25 mouse cellular contexts compared by ENCODE assay signal in the genomic region with DNA sequence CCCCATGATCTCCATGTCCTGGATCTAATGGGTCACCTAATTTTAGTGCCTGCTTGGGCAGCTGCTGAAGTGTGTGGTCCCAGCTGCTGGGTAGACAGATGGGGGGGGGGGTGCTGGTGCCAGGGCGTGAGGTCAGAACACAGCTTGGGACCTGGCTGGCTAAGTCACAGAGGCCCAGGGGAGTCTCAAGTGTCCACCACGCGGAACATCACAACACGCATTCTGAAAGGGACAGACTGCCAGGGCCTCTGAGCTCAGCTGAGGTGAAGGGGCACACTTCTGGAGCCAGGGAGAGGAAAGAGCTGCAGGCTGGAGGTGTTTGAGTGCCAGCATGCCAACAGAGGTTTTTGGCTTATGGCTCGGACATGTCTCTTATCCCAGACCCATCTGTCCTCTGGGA. TPM values are rescaled to one million over a fixed set of nuclear protein-coding genes. Genes with fewer than 3 reads are reported as not detected.
DNase-seq lines count a peak whose midpoint lies in the region.
"Had no signal": no experiment of that assay in that cellular context is flagged by ENCODE, and none has a peak within 500 bp of the region (broad histone marks: within the 10 kb centered on the region; RNA-seq: fewer than 3 reads in every experiment).

No protein-coding gene starts in this region.

- 74% methylated on average over 5 of the region's 5 CpGs for WGBS in heart, embryonic 10.5 days

- peaks cover 78% of the 10 kb centered on the region for H3K27me3 ChIP-seq in heart, embryonic 10.5 days (ENCODE audit: insufficient read depth, poor library complexity, severe bottlenecking)
- H3K27me3 ChIP-seq: CH12.LX, Patski had no signal

- peak; percentile 19 for DNase-seq in heart, postnatal 4 days
- DNase-seq in heart, embryonic 10.5 days (ENCODE audit: low spot score), result no peak
- DNase-seq in gastrocnemius, adult 18-20 months (ENCODE audit: low spot score), result peak; percentile 82
- DNase-seq in gastrocnemius, postnatal 10 days, result peak; percentile 46
- DNase-seq in cerebellum, adult 8-10 months, result no peak
- DNase-seq in embryo, embryonic 10 days (ENCODE audit: low spot score), result no peak
- DNase-seq: adrenal gland, adult 2 months; adrenal gland, postnatal 25 days; cerebellum, adult 18-20 months; cerebellum, postnatal 14 days; heart, postnatal 36 days; kidney, adult 11 months had no signal

- peaks cover 29% of the 10 kb centered on the region for H3K4me1 ChIP-seq in heart, embryonic 10.5 days

- H3K4me3 ChIP-seq in heart, embryonic 10.5 days, result no peak overlapping the region
- H3K4me3 ChIP-seq: embryonic facial prominence, embryonic 12.5 days; forebrain, embryonic 12.5 days; heart, embryonic 15.5 days; hindbrain, embryonic 12.5 days had no signal

- H3K27ac ChIP-seq in heart, embryonic 10.5 days, result no peak overlapping the region
- H3K27ac ChIP-seq: embryonic facial prominence, embryonic 12.5 days; forebrain, embryonic 12.5 days; heart, embryonic 15.5 days; hindbrain, embryonic 12.5 days had no signal

- H3K9me3 ChIP-seq in heart, embryonic 10.5 days, result no peaks in the 10 kb centered on the region
- H3K9me3 ChIP-seq: embryonic facial prominence, embryonic 12.5 days; forebrain, embryonic 12.5 days; heart, embryonic 15.5 days; hindbrain, embryonic 12.5 days had no signal

- H3K36me3 ChIP-seq in heart, embryonic 10.5 days, result no peaks in the 10 kb centered on the region
- H3K36me3 ChIP-seq: embryonic facial prominence, embryonic 12.5 days; forebrain, embryonic 12.5 days; heart, embryonic 15.5 days; hindbrain, embryonic 12.5 days had no signal

RNA-seq across cellular contexts. Expression of a gene that starts 14.7 kb away (rescaled TPM):
- total RNA-seq in heart, postnatal 4 days (2021), result not detected
- 0.53 and 3.8 TPM in 2 replicates for polyA plus RNA-seq in heart, embryonic 10.5 days (2016; fragmentation: Nextera tagmentation; extraction: Ambion mirVana)
- total RNA-seq in gastrocnemius, adult 18-20 months (2021), result under 1 TPM; 0.21 TPM
- 1 to 10 TPM; 1.2 to 2.9 TPM for total RNA-seq in gastrocnemius, postnatal 10 days (2021)
- total RNA-seq: adrenal gland, adult 2 months; adrenal gland, postnatal 25 days; CH12.LX; common myeloid progenitor, adult 5-6 weeks; granulocyte monocyte progenitor cell, adult 5-6 weeks; heart, postnatal 36 days had no signal
- polyA plus RNA-seq: activated CD4-positive, CD25-positive, alpha-beta regulatory T cell, adult 4 months; adrenal gland, adult 2 months; forebrain, embryonic 16.5 days; frontal cortex, adult 2 months; hindbrain, embryonic 16.5 days; inflammation-experienced regulatory T-cells, adult 6 months; Patski had no signal

Comparison
In these comparisons a context has a peak if more than half of its experiments do, and no peak if none do; other contexts are left out.
1. DNase-seq: peak in heart, postnatal 4 days (single experiment), gastrocnemius, adult 18-20 months (single experiment) and gastrocnemius, postnatal 10 days (single experiment); none in heart, embryonic 10.5 days (single experiment), cerebellum, adult 8-10 months (single experiment) and embryo, embryonic 10 days (single experiment).